Mouse (Mus musculus) heart, adult 10 weeks (tissue): ENCODE results near the gene Lin7b. TPM values are rescaled to one million over a fixed set of nuclear protein-coding genes. Genes with fewer than 3 reads are reported as not detected.

Experiments used
- polyA plus RNA-seq: library from polyadenylated mRNA; stranded (reverse); fragments of 350-450 nt; fragmentation: Illumina TruSeq; extraction: RNeasy Lipid Tissue Mini Kit (QIAGEN cat#74804); gene quantifications from one replicate; pipeline ENCODE4 v1.2.3, GENCODE M21; 2014; ENCODE audit warnings: low read depth, low replicate concordance

Lin7b gene
- 1.2 TPM for polyA plus RNA-seq

GRCm38 (mm10) chr7:45370475-45371311 lies at the start of gene Lin7b:
TSS of gene Lin7b (minus strand) at chr7:45370583.

GRCm38 (mm10) chr7:45413113-45413863 lies 42.9 kb upstream of the Lin7b start, which contains the start of gene Ntf5:
TSS of gene Ntf5 (plus strand) at chr7:45413695.

GRCm38 (mm10) chr7:45405091-45406075 lies 35.0 kb upstream of the Lin7b start, which contains the start of gene Kcna7:
TSS of gene Kcna7 (plus strand) at chr7:45405653.

GRCm38 (mm10) chr7:45395578-45396336 lies 25.4 kb upstream of the Lin7b start, which contains the start of gene Snrnp70:
TSS of gene Snrnp70 (minus strand) at chr7:45395742.

GRCm38 (mm10) chr7:45366652-45367019 lies 3.7 kb downstream of the Lin7b start, which contains the start of gene Ppfia3:
TSS of gene Ppfia3 (minus strand) at chr7:45367019.

GRCm38 (mm10) chr7:45335056-45335455 lies 35.3 kb downstream of the Lin7b start, which contains the start of gene Hrc:
TSS of gene Hrc (plus strand) at chr7:45335290.

GRCm38 (mm10) chr7:45333431-45333982 lies 36.9 kb downstream of the Lin7b start, which contains the start of gene Trpm4:
TSS of gene Trpm4 (minus strand) at chr7:45333780.

Other genes with a start within 250 kb of the Lin7b start
- gene Rps11, start 246.1 kb downstream of the Lin7b start, polyA plus RNA-seq = 641 TPM
- 958 TPM for gene Rpl13a, start 241.8 kb downstream of the Lin7b start, polyA plus RNA-seq
- gene Gm45713, start 234.4 kb downstream of the Lin7b start, polyA plus RNA-seq = not detected
- 21.0 TPM for gene Flt3l, start 234.2 kb downstream of the Lin7b start, polyA plus RNA-seq
- 41.4 TPM for gene Pih1d1, start 216.3 kb downstream of the Lin7b start, polyA plus RNA-seq
- gene Aldh16a1, start 216.0 kb downstream of the Lin7b start, polyA plus RNA-seq = 16.5 TPM
- 27.4 TPM for gene Slc17a7, start 206.6 kb downstream of the Lin7b start, polyA plus RNA-seq
- not detected for gene Gfy, start 191.0 kb downstream of the Lin7b start, polyA plus RNA-seq
- not detected for gene Pth2, start 189.6 kb downstream of the Lin7b start, polyA plus RNA-seq
- gene Ccdc155, start 165.7 kb downstream of the Lin7b start, polyA plus RNA-seq = not detected
- not detected for gene Dkkl1, start 158.4 kb downstream of the Lin7b start, polyA plus RNA-seq
- 7.8 TPM for gene Tead2, start 154.8 kb downstream of the Lin7b start, polyA plus RNA-seq
- 3.0 TPM for gene Cd37, start 131.5 kb downstream of the Lin7b start, polyA plus RNA-seq
- not detected for gene Slc6a16, start 129.5 kb downstream of the Lin7b start, polyA plus RNA-seq
- not detected for gene Slc6a21, start 93.1 kb downstream of the Lin7b start, polyA plus RNA-seq
- 31.0 TPM for gene Trpm4, start 36.8 kb downstream of the Lin7b start, polyA plus RNA-seq
- 1,149 TPM for gene Hrc, start 35.3 kb downstream of the Lin7b start, polyA plus RNA-seq
- gene Ppfia3, start 3.6 kb downstream of the Lin7b start, polyA plus RNA-seq = 0.24 TPM
- 154 TPM for gene Snrnp70, start 25.2 kb upstream of the Lin7b start, polyA plus RNA-seq
- 4.3 TPM for gene Kcna7, start 35.1 kb upstream of the Lin7b start, polyA plus RNA-seq
- gene Ntf5, start 43.1 kb upstream of the Lin7b start, polyA plus RNA-seq = 0.24 TPM
- gene Lhb, start 50.2 kb upstream of the Lin7b start, polyA plus RNA-seq = not detected
- 80.5 TPM for gene Gys1, start 64.3 kb upstream of the Lin7b start, polyA plus RNA-seq
- 27.2 TPM for gene Ruvbl2, start 67.5 kb upstream of the Lin7b start, polyA plus RNA-seq
- gene Ftl1, start 89.3 kb upstream of the Lin7b start, polyA plus RNA-seq = 688 TPM
- 36.8 TPM for gene Bax, start 96.3 kb upstream of the Lin7b start, polyA plus RNA-seq
- gene Tulp2, start 111.3 kb upstream of the Lin7b start, polyA plus RNA-seq = not detected
- 1.7 TPM for gene Gm45808, start 116.2 kb upstream of the Lin7b start, polyA plus RNA-seq
- gene Dhdh, start 118.2 kb upstream of the Lin7b start, polyA plus RNA-seq = 13.6 TPM
- 147 TPM for gene Nucb1, start 139.8 kb upstream of the Lin7b start, polyA plus RNA-seq
- 41.3 TPM for gene Ppp1r15a, start 155.7 kb upstream of the Lin7b start, polyA plus RNA-seq
- 3.6 TPM for gene Plekha4, start 155.7 kb upstream of the Lin7b start, polyA plus RNA-seq
- not detected for gene Hsd17b14, start 184.3 kb upstream of the Lin7b start, polyA plus RNA-seq
- gene Bcat2, start 199.6 kb upstream of the Lin7b start, polyA plus RNA-seq = 137 TPM
- gene Fgf21, start 244.9 kb upstream of the Lin7b start, polyA plus RNA-seq = not detected
- not detected for gene Fut1, start 246.7 kb upstream of the Lin7b start, polyA plus RNA-seq